Comparison of ENCODE assay signal across 12 mouse cellular contexts in genomic region chr8:70595811-70596210, GRCm38 (mm10). TPM values are rescaled to one million over a fixed set of nuclear protein-coding genes. Genes with fewer than 3 reads are reported as not detected.
DNase-seq lines count a peak whose midpoint lies in the region; ATAC-seq and TF ChIP-seq lines count a peak whose summit lies in the region.
"Had no signal": no experiment of that assay in that cellular context is flagged by ENCODE, and none has a peak within 500 bp of the region (broad histone marks: within the 10 kb centered on the region; RNA-seq: fewer than 3 reads in every experiment).

No protein-coding gene starts in this region.

- peak overlapping the region; percentile 66 for H3K4me3 ChIP-seq in forebrain, embryonic 13.5 days
- no peak overlapping the region for H3K4me3 ChIP-seq in forebrain, embryonic 12.5 days (replicated peaks)
- peak overlapping the region; percentile 62 for H3K4me3 ChIP-seq in liver, embryonic 11.5 days (ENCODE audit: low read depth, low read length)
- H3K4me3 ChIP-seq in liver, postnatal 0 days (ENCODE audit: low read depth, low read length): no peak overlapping the region
- H3K4me3 ChIP-seq in embryonic facial prominence, embryonic 13.5 days: no peak overlapping the region; the same call in 1 of the 2 replicates
- H3K4me3 ChIP-seq in limb, embryonic 14.5 days (replicated peaks; ENCODE audit: low read length): peak overlapping the region; percentile 72; the same call in 1 of the 2 replicates

- TF ChIP-seq POLR2A in limb, embryonic 14.5 days (IDR thresholded peaks at IDR 0.05; ENCODE audit: borderline replicate concordance, extremely low read depth, insufficient read depth, insufficient read length): no peak

- H3K4me1 ChIP-seq in forebrain, embryonic 13.5 days: peaks cover 67% of the 10 kb centered on the region
- H3K4me1 ChIP-seq in forebrain, embryonic 12.5 days: peaks cover 70% of the 10 kb centered on the region
- peaks cover 64% of the 10 kb centered on the region for H3K4me1 ChIP-seq in liver, embryonic 11.5 days (replicated peaks; ENCODE audit: control insufficient read depth, insufficient read depth, low read length)
- H3K4me1 ChIP-seq in liver, postnatal 0 days (ENCODE audit: insufficient read depth): peaks cover 33% of the 10 kb centered on the region
- H3K4me1 ChIP-seq in embryonic facial prominence, embryonic 13.5 days: peaks cover 64% of the 10 kb centered on the region
- H3K4me1 ChIP-seq in limb, embryonic 14.5 days (ENCODE audit: control insufficient read depth, insufficient read depth, low read length): peaks cover 38% of the 10 kb centered on the region

- H3K27ac ChIP-seq in forebrain, embryonic 13.5 days: no peak overlapping the region
- H3K27ac ChIP-seq in forebrain, embryonic 12.5 days: no peak overlapping the region
- H3K27ac ChIP-seq in liver, embryonic 11.5 days (ENCODE audit: low read depth, low read length): no peak overlapping the region
- H3K27ac ChIP-seq in liver, postnatal 0 days (ENCODE audit: low read depth): no peak overlapping the region
- no peak overlapping the region for H3K27ac ChIP-seq in embryonic facial prominence, embryonic 13.5 days
- H3K27ac ChIP-seq in limb, embryonic 14.5 days (replicated peaks; ENCODE audit: low read depth, low read length): no peak overlapping the region

- H3K9me3 ChIP-seq in forebrain, embryonic 13.5 days (replicated peaks): no peaks in the 10 kb centered on the region
- H3K9me3 ChIP-seq in forebrain, embryonic 12.5 days: no peaks in the 10 kb centered on the region
- H3K9me3 ChIP-seq in liver, embryonic 11.5 days (ENCODE audit: control insufficient read depth, low read length): no peaks in the 10 kb centered on the region
- no peaks in the 10 kb centered on the region for H3K9me3 ChIP-seq in liver, postnatal 0 days (ENCODE audit: low read length)
- no peaks in the 10 kb centered on the region for H3K9me3 ChIP-seq in embryonic facial prominence, embryonic 13.5 days
- no peaks in the 10 kb centered on the region for H3K9me3 ChIP-seq in limb, embryonic 14.5 days (ENCODE audit: control insufficient read depth, low read length)

- H3K9ac ChIP-seq in forebrain, embryonic 13.5 days: no peak overlapping the region
- no peak overlapping the region for H3K9ac ChIP-seq in forebrain, embryonic 12.5 days
- H3K9ac ChIP-seq in liver, embryonic 11.5 days (ENCODE audit: low read depth, low read length): no peak overlapping the region
- no peak overlapping the region for H3K9ac ChIP-seq in liver, postnatal 0 days (replicated peaks)
- H3K9ac ChIP-seq in embryonic facial prominence, embryonic 13.5 days: no peak overlapping the region
- no peak overlapping the region for H3K9ac ChIP-seq in limb, embryonic 14.5 days (ENCODE audit: low read depth, low read length, severe bottlenecking)

- WGBS in forebrain, embryonic 13.5 days: 93% methylated on average over 12 of the region's 12 CpGs
- WGBS in forebrain, embryonic 12.5 days: 95% methylated on average over 12 of the region's 12 CpGs
- 84% methylated on average over 12 of the region's 12 CpGs for WGBS in liver, embryonic 11.5 days
- WGBS in liver, postnatal 0 days (ENCODE audit: insufficient replicate concordance): 93% methylated on average over 12 of the region's 12 CpGs
- 95% methylated on average over 12 of the region's 12 CpGs for WGBS in embryonic facial prominence, embryonic 13.5 days
- WGBS in limb, embryonic 14.5 days: 93% methylated on average over 12 of the region's 12 CpGs

- H3K27me3 ChIP-seq in forebrain, embryonic 13.5 days: peaks cover 16% of the 10 kb centered on the region; the same call in 1 of the 2 replicates
- peaks cover 25% of the 10 kb centered on the region for H3K27me3 ChIP-seq in forebrain, embryonic 12.5 days
- H3K27me3 ChIP-seq in liver, embryonic 11.5 days (replicated peaks; ENCODE audit: control insufficient read depth, insufficient read depth, low read length): no peaks in the 10 kb centered on the region
- H3K27me3 ChIP-seq in liver, postnatal 0 days (ENCODE audit: insufficient read depth, low read length): no peaks in the 10 kb centered on the region
- H3K27me3 ChIP-seq in embryonic facial prominence, embryonic 13.5 days: peaks cover 6% of the 10 kb centered on the region; the same call in 1 of the 2 replicates
- H3K27me3 ChIP-seq in limb, embryonic 14.5 days (ENCODE audit: control insufficient read depth, insufficient read depth, low read length): no peaks in the 10 kb centered on the region

- TF ChIP-seq EP300 in liver, postnatal 0 days (IDR thresholded peaks at IDR 0.05; ENCODE audit: low read depth): no peak

- TF ChIP-seq CTCF in liver, postnatal 0 days (IDR thresholded peaks at IDR 0.05; ENCODE audit: low read depth): no peak

- DNase-seq in liver, embryonic 11.5 days (ENCODE audit: low spot score): no peak
- no peak for DNase-seq in liver, postnatal 0 days
- no peak for DNase-seq in limb, embryonic 14.5 days (ENCODE audit: low spot score)
- no peak for DNase-seq in urinary bladder, postnatal 4 days (ENCODE audit: low spot score in 2 of 2)
- no peak for DNase-seq in MN1 (ENCODE audit: low spot score)
- DNase-seq: adrenal gland, postnatal 10 days; gastrocnemius, postnatal 10 days; thymus, postnatal 25 days had no signal

- ATAC-seq in forebrain, embryonic 13.5 days: no peak
- ATAC-seq in forebrain, embryonic 12.5 days (ENCODE audit: low FRiP score): no peak
- no peak for ATAC-seq in liver, embryonic 11.5 days (replicated peaks; ENCODE audit: low FRiP score)
- ATAC-seq in liver, postnatal 0 days: no peak
- no peak for ATAC-seq in embryonic facial prominence, embryonic 13.5 days (ENCODE audit: insufficient number of reproducible peaks, insufficient read depth, low FRiP score, low TSS enrichment, low read depth)
- no peak for ATAC-seq in limb, embryonic 14.5 days (ENCODE audit: low FRiP score, low read depth)

- peaks cover 34% of the 10 kb centered on the region for H3K36me3 ChIP-seq in forebrain, embryonic 13.5 days (ENCODE audit: poor library complexity, severe bottlenecking)
- peaks cover 32% of the 10 kb centered on the region for H3K36me3 ChIP-seq in forebrain, embryonic 12.5 days (replicated peaks)
- peaks cover 29% of the 10 kb centered on the region for H3K36me3 ChIP-seq in liver, embryonic 11.5 days (ENCODE audit: control insufficient read depth, insufficient read depth, low read length)
- peaks cover 20% of the 10 kb centered on the region for H3K36me3 ChIP-seq in liver, postnatal 0 days (replicated peaks; ENCODE audit: insufficient read depth, low read length)
- peaks cover 41% of the 10 kb centered on the region for H3K36me3 ChIP-seq in embryonic facial prominence, embryonic 13.5 days
- H3K36me3 ChIP-seq in limb, embryonic 14.5 days (ENCODE audit: control insufficient read depth, insufficient read depth, low read length): peaks cover 32% of the 10 kb centered on the region

- peak overlapping the region; percentile 98; the same call in 1 of the 2 replicates for H3K4me2 ChIP-seq in forebrain, embryonic 13.5 days
- H3K4me2 ChIP-seq in forebrain, embryonic 12.5 days: no peak overlapping the region
- H3K4me2 ChIP-seq in liver, embryonic 11.5 days: peak overlapping the region; percentile 90
- H3K4me2 ChIP-seq in liver, postnatal 0 days (ENCODE audit: low read depth, low read length): no peak overlapping the region
- H3K4me2 ChIP-seq in embryonic facial prominence, embryonic 13.5 days: peak overlapping the region; percentile 97
- peak overlapping the region; percentile 95; the same call in 1 of the 2 replicates for H3K4me2 ChIP-seq in limb, embryonic 14.5 days (replicated peaks; ENCODE audit: low read depth, low read length, severe bottlenecking)

RNA-seq across cellular contexts. Expression of gene Isyna1, which starts 1.6 kb away (rescaled TPM):
- polyA plus RNA-seq in forebrain, embryonic 13.5 days (2015; fragmentation: Nextera tagmentation; extraction: Ambion mirVana): 87.1 and 105 TPM in 2 replicates
- polyA plus RNA-seq in forebrain, embryonic 12.5 days (2016; fragmentation: Nextera tagmentation; extraction: Ambion mirVana): 101 and 107 TPM in 2 replicates
- 177 and 188 TPM in 2 replicates for polyA plus RNA-seq in liver, embryonic 11.5 days (2014; fragmentation: Nextera tagmentation; extraction: Ambion mirVana)
- polyA plus RNA-seq in liver, postnatal 0 days (2015; fragmentation: Nextera tagmentation; extraction: Ambion mirVana): 18.8 and 21.6 TPM in 2 replicates
- polyA plus RNA-seq in embryonic facial prominence, embryonic 13.5 days (2015; fragmentation: Nextera tagmentation; extraction: Ambion mirVana): 153 and 166 TPM in 2 replicates
- 213 and 279 TPM in 2 replicates for polyA plus RNA-seq in limb, embryonic 14.5 days (2012; rRNA removed)
- 94.4 and 103 TPM in 2 replicates for polyA plus RNA-seq in limb, embryonic 14.5 days (2014; fragmentation: Nextera tagmentation; extraction: Ambion mirVana)

RNA-seq across cellular contexts. Expression of gene Ssbp4, which starts 12.9 kb away (rescaled TPM):
- 81.9 and 101 TPM in 2 replicates for polyA plus RNA-seq in forebrain, embryonic 13.5 days (2015; fragmentation: Nextera tagmentation; extraction: Ambion mirVana)
- 97.4 and 106 TPM in 2 replicates for polyA plus RNA-seq in forebrain, embryonic 12.5 days (2016; fragmentation: Nextera tagmentation; extraction: Ambion mirVana)
- 144 and 173 TPM in 2 replicates for polyA plus RNA-seq in liver, embryonic 11.5 days (2014; fragmentation: Nextera tagmentation; extraction: Ambion mirVana)
- 32.5 and 35.4 TPM in 2 replicates for polyA plus RNA-seq in liver, postnatal 0 days (2015; fragmentation: Nextera tagmentation; extraction: Ambion mirVana)
- polyA plus RNA-seq in embryonic facial prominence, embryonic 13.5 days (2015; fragmentation: Nextera tagmentation; extraction: Ambion mirVana): 100 and 107 TPM in 2 replicates
- polyA plus RNA-seq in limb, embryonic 14.5 days (2012; rRNA removed): 163 and 236 TPM in 2 replicates
- 151 and 171 TPM in 2 replicates for polyA plus RNA-seq in limb, embryonic 14.5 days (2014; fragmentation: Nextera tagmentation; extraction: Ambion mirVana)

RNA-seq across cellular contexts. Expression of gene Lrrc25, which starts 20.1 kb away (rescaled TPM):
- polyA plus RNA-seq in forebrain, embryonic 13.5 days (2015; fragmentation: Nextera tagmentation; extraction: Ambion mirVana): 0.65 and 0.68 TPM in 2 replicates
- 0.31 and 0.45 TPM in 2 replicates for polyA plus RNA-seq in forebrain, embryonic 12.5 days (2016; fragmentation: Nextera tagmentation; extraction: Ambion mirVana)
- 4.5 and 5.3 TPM in 2 replicates for polyA plus RNA-seq in liver, embryonic 11.5 days (2014; fragmentation: Nextera tagmentation; extraction: Ambion mirVana)
- polyA plus RNA-seq in liver, postnatal 0 days (2015; fragmentation: Nextera tagmentation; extraction: Ambion mirVana): 9.8 and 10.4 TPM in 2 replicates
- 1.9 TPM in 2 replicates for polyA plus RNA-seq in embryonic facial prominence, embryonic 13.5 days (2015; fragmentation: Nextera tagmentation; extraction: Ambion mirVana)
- 3.5 and 4.5 TPM in 2 replicates for polyA plus RNA-seq in limb, embryonic 14.5 days (2012; rRNA removed)
- 2.5 and 3.2 TPM in 2 replicates for polyA plus RNA-seq in limb, embryonic 14.5 days (2014; fragmentation: Nextera tagmentation; extraction: Ambion mirVana)

RNA-seq across cellular contexts. Expression of gene Gdf15, which starts 36.4 kb away (rescaled TPM):
- 0.15 TPM in 1 of 2 replicates, not detected in the other for polyA plus RNA-seq in forebrain, embryonic 13.5 days (2015; fragmentation: Nextera tagmentation; extraction: Ambion mirVana)
- polyA plus RNA-seq in forebrain, embryonic 12.5 days (2016; fragmentation: Nextera tagmentation; extraction: Ambion mirVana): 0.14 TPM in 1 of 2 replicates, not detected in the other
- 4.2 and 4.9 TPM in 2 replicates for polyA plus RNA-seq in liver, embryonic 11.5 days (2014; fragmentation: Nextera tagmentation; extraction: Ambion mirVana)
- 2.1 and 2.3 TPM in 2 replicates for polyA plus RNA-seq in liver, postnatal 0 days (2015; fragmentation: Nextera tagmentation; extraction: Ambion mirVana)
- 0.14 and 0.22 TPM in 2 replicates for polyA plus RNA-seq in embryonic facial prominence, embryonic 13.5 days (2015; fragmentation: Nextera tagmentation; extraction: Ambion mirVana)
- 0.15 and 0.47 TPM in 2 replicates for polyA plus RNA-seq in limb, embryonic 14.5 days (2012; rRNA removed)
- 0.18 TPM in 1 of 2 replicates, not detected in the other for polyA plus RNA-seq in limb, embryonic 14.5 days (2014; fragmentation: Nextera tagmentation; extraction: Ambion mirVana)
- polyA plus RNA-seq: embryonic facial prominence, embryonic 11.5 days had no signal

RNA-seq across cellular contexts. Expression of gene Ell, which starts 56.6 kb away (rescaled TPM):
- polyA plus RNA-seq in forebrain, embryonic 13.5 days (2015; fragmentation: Nextera tagmentation; extraction: Ambion mirVana): 16.5 and 16.6 TPM in 2 replicates
- polyA plus RNA-seq in forebrain, embryonic 12.5 days (2016; fragmentation: Nextera tagmentation; extraction: Ambion mirVana): 18.8 and 19.9 TPM in 2 replicates
- polyA plus RNA-seq in liver, embryonic 11.5 days (2014; fragmentation: Nextera tagmentation; extraction: Ambion mirVana): 20.3 and 20.7 TPM in 2 replicates
- polyA plus RNA-seq in liver, postnatal 0 days (2015; fragmentation: Nextera tagmentation; extraction: Ambion mirVana): 9.5 and 9.7 TPM in 2 replicates
- 20.6 and 21.3 TPM in 2 replicates for polyA plus RNA-seq in embryonic facial prominence, embryonic 13.5 days (2015; fragmentation: Nextera tagmentation; extraction: Ambion mirVana)
- polyA plus RNA-seq in limb, embryonic 14.5 days (2012; rRNA removed): 30.3 and 35.3 TPM in 2 replicates
- polyA plus RNA-seq in limb, embryonic 14.5 days (2014; fragmentation: Nextera tagmentation; extraction: Ambion mirVana): 20.2 and 22.4 TPM in 2 replicates

Comparison
In these comparisons a context has a peak if more than half of its experiments do, and no peak if none do; other contexts are left out.
1. H3K4me2 ChIP-seq: peak in forebrain, embryonic 13.5 days (single experiment), liver, embryonic 11.5 days (single experiment), embryonic facial prominence, embryonic 13.5 days (single experiment) and limb, embryonic 14.5 days (single experiment); none in forebrain, embryonic 12.5 days (single experiment) and liver, postnatal 0 days (single experiment).
2. H3K4me3 ChIP-seq: peak in forebrain, embryonic 13.5 days (single experiment), liver, embryonic 11.5 days (single experiment) and limb, embryonic 14.5 days (single experiment); none in forebrain, embryonic 12.5 days (single experiment), liver, postnatal 0 days (single experiment) and embryonic facial prominence, embryonic 13.5 days (single experiment).